Mouse (Mus musculus) cerebellum, adult 2 months (tissue): ENCODE measurements around the gene Mcrip1.

Source experiments
- CTCF ChIP-seq: fragments of 200-500 bp; IDR thresholded peaks from 2 replicates; pipeline ENCODE4 v1.5.1; 2011; ENCODE audit warnings: low read depth, mild to moderate bottlenecking, control low read depth, low read length, moderate library complexity, borderline replicate concordance; ENCODE audit not compliant: insufficient read depth
- POLR2A ChIP-seq: fragments of 200-500 bp; IDR thresholded peaks from 2 replicates; pipeline ENCODE4 v1.6.1; 2011; ENCODE audit warnings: low read length, control low read depth, borderline replicate concordance; ENCODE audit not compliant: insufficient read depth

DNA sequence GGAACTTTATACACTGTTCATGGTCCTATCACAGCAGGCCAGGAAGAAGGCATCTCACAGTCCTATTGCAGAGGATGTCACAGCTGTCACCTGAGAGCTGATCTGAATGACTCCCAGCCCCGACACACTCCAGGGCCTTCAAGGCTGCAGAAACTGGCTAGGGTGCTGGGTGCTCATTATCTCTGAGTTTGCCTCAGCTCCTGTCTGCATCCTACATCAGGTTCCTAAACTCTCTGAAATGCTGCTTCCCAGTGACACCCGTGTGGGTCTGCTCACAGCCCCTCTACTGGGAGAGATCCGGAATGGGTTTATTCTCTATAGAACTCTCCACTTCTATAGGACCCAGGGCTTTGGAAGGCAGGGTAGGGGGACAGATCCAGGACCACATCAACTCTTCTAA, 1.3 kb downstream of the Mcrip1 start:
- TF ChIP-seq POLR2A (no peak), CTCF (no peak)
